Mouse (Mus musculus) lung, adult 2 months (tissue): ENCODE data around the gene Slc48a1.

Source experiments
- CTCF ChIP-seq: fragments of 200-500 bp; IDR thresholded peaks from 2 replicates; pipeline ENCODE4 v1.5.1; 2011; ENCODE audit warnings: mild to moderate bottlenecking, low read length, control low read depth; ENCODE audit not compliant: insufficient read depth
- POLR2A ChIP-seq: fragments of 200-500 bp; IDR thresholded peaks from 2 replicates; pipeline ENCODE4 v1.6.1; 2011; ENCODE audit warnings: low read depth, mild to moderate bottlenecking, control low read depth, low read length, borderline replicate concordance; ENCODE audit errors: extremely low read depth

DNA sequence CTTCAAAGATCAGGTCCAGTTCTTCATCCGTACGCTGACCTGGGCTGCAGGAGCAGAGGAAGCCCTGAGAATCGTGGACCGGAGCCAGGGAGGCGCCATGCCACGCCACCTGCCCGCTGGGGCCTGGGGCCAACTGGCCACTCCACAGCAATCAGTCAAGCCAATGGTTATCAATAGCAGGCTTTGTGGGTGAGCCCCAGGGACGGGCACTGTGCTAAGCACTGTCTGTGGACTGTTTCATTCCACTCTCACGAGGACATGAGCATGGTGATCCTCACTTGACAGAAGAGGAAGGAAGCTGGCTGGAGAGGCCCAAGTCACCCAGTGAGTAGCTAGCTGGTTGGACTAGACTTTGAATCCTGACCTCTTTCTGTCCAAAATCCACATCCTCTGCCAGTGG, 18.3 kb upstream of the Slc48a1 start:
- TF ChIP-seq POLR2A (no peak), CTCF (no peak)
